Mouse (Mus musculus) retina, adult 2 months (tissue): ENCODE data around the gene Olfr551.
"Not testable (repeated sequence)": the region's sequence is repeated elsewhere in the genome, so short reads cannot be mapped to it uniquely, and the experiment has no call there.

Source experiments
- DNase-seq: peaks from one replicate; pipeline ENCODE4 v3.0.0-alpha.2; 2012; ENCODE audit warnings: low read depth, low spot score

Gene Olfr551

GRCm38 (mm10) chr7:102591786-102592185, at the start of gene Olfr551:
Gene Olfr551, minus strand, starts transcription at chr7:102591886.
- DNase-seq: no peak

- DNase-seq: no peak
Measured at GRCm38 (mm10) chr7:102638132-102638531, 46.4 kb upstream of the Olfr551 start, which contains the start of gene Olfr554. Gene Olfr554, plus strand, starts transcription at chr7:102638432.

- peak; percentile 20 for DNase-seq
Measured at GRCm38 (mm10) chr7:102636665-102637064, 45.0 kb upstream of the Olfr551 start.

- DNase-seq: not testable (repeated sequence)
Measured at GRCm38 (mm10) chr7:102620368-102620767, 28.7 kb upstream of the Olfr551 start.

- DNase-seq: no peak
Measured at GRCm38 (mm10) chr7:102619608-102620007, 27.9 kb upstream of the Olfr551 start.

GRCm38 (mm10) chr7:102618118-102618517, 26.4 kb upstream of the Olfr551 start, which contains the start of gene Olfr553:
Gene Olfr553, minus strand, starts transcription at chr7:102618218.
- no peak for DNase-seq

- DNase-seq: no peak
Measured at GRCm38 (mm10) chr7:102597378-102598031, 5.8 kb upstream of the Olfr551 start, which contains the start of gene Olfr552. Gene Olfr552, plus strand, starts transcription at chr7:102597770.

GRCm38 (mm10) chr7:102575998-102576397, 15.7 kb downstream of the Olfr551 start:
- DNase-seq: no peak

- DNase-seq: no peak
Measured at GRCm38 (mm10) chr7:102573174-102573830, 18.4 kb downstream of the Olfr551 start.

- no peak for DNase-seq
Measured at GRCm38 (mm10) chr7:102571142-102571541, 20.5 kb downstream of the Olfr551 start, which contains the start of gene Olfr550. Gene Olfr550, plus strand, starts transcription at chr7:102571442.

GRCm38 (mm10) chr7:102566219-102566618, 25.5 kb downstream of the Olfr551 start:
- DNase-seq: no peak

GRCm38 (mm10) chr7:102564999-102565997, 26.4 kb downstream of the Olfr551 start, which contains the start of gene Trim21:
Gene Trim21, minus strand, starts transcription at chr7:102565486.
- no peak for DNase-seq

GRCm38 (mm10) chr7:102553279-102553678, 38.4 kb downstream of the Olfr551 start:
- no peak for DNase-seq

- DNase-seq: no peak
Measured at GRCm38 (mm10) chr7:102549570-102549969, 42.1 kb downstream of the Olfr551 start, which contains the start of gene Olfr549. Gene Olfr549, plus strand, starts transcription at chr7:102549870.

GRCm38 (mm10) chr7:102541251-102541650, 50.4 kb downstream of the Olfr551 start:
- no peak for DNase-seq

- no peak for DNase-seq
Measured at GRCm38 (mm10) chr7:102540596-102540995, 51.1 kb downstream of the Olfr551 start, which contains the start of gene Olfr548-ps1. Gene Olfr548-ps1, plus strand, starts transcription at chr7:102540896.

- no peak for DNase-seq
Measured at GRCm38 (mm10) chr7:102534449-102534848, 57.2 kb downstream of the Olfr551 start, which contains the start of gene Olfr547. Gene Olfr547, plus strand, starts transcription at chr7:102534749.
